Mouse (Mus musculus) spleen, postnatal 36 days (tissue): ENCODE data around the gene Gm28372.

Experiments
- DNase-seq, 2 experiments: peaks; one replicate each; pipeline ENCODE4 v3.0.0; 2022; ENCODE audit warnings: low spot score in 2 of 2, mixed read lengths in 1 of 2

Gm28372 gene

GRCm38 (mm10) chr2:130411558-130412495 lies 6.8 kb downstream of the Gm28372 start:
- DNase-seq, result peak; percentile 27 to 51

GRCm38 (mm10) chr2:130412775-130413174 lies 7.7 kb downstream of the Gm28372 start:
- DNase-seq, result no peak

GRCm38 (mm10) chr2:130414094-130414856 lies 9.2 kb downstream of the Gm28372 start:
- no peak for DNase-seq

- no peak for DNase-seq
Measured at GRCm38 (mm10) chr2:130421781-130422620, 17.0 kb downstream of the Gm28372 start.

GRCm38 (mm10) chr2:130423397-130424125 lies 18.5 kb downstream of the Gm28372 start:
- peak; percentile 75 to 80 for DNase-seq

- peak; percentile 91 to 92 for DNase-seq
Measured at GRCm38 (mm10) chr2:130424126-130424853, 19.3 kb downstream of the Gm28372 start, which contains the start of the genes Vps16 and Pced1a. Gene Vps16 (plus strand): TSS chr2:130424339. Gene Pced1a (minus strand): TSS chr2:130424701.

GRCm38 (mm10) chr2:130425112-130425511 lies 20.1 kb downstream of the Gm28372 start:
- no peak for DNase-seq

- DNase-seq, result no peak
Measured at GRCm38 (mm10) chr2:130429851-130430250, 24.8 kb downstream of the Gm28372 start.

GRCm38 (mm10) chr2:130430484-130430883 lies 25.4 kb downstream of the Gm28372 start:
- DNase-seq, result no peak

GRCm38 (mm10) chr2:130432157-130432556 lies 27.1 kb downstream of the Gm28372 start:
- no peak for DNase-seq

GRCm38 (mm10) chr2:130433152-130433551 lies 28.1 kb downstream of the Gm28372 start:
- DNase-seq, result peak; percentile 44 to 61

- DNase-seq, result no peak
Measured at GRCm38 (mm10) chr2:130436769-130437168, 31.7 kb downstream of the Gm28372 start.

- DNase-seq, result no peak
Measured at GRCm38 (mm10) chr2:130438861-130439260, 33.8 kb downstream of the Gm28372 start.

GRCm38 (mm10) chr2:130439840-130440480 lies 34.9 kb downstream of the Gm28372 start:
- DNase-seq, result no peak

GRCm38 (mm10) chr2:130442162-130442561 lies 37.1 kb downstream of the Gm28372 start:
- DNase-seq, result peak; percentile 14 to 25

GRCm38 (mm10) chr2:130448449-130448848 lies 43.4 kb downstream of the Gm28372 start:
- DNase-seq, result no peak

GRCm38 (mm10) chr2:130449021-130449793 lies 44.2 kb downstream of the Gm28372 start:
- peak; percentile 19 to 30 for DNase-seq

- peak; percentile 88 for DNase-seq
Measured at GRCm38 (mm10) chr2:130449794-130450433, 44.9 kb downstream of the Gm28372 start, which contains the start of gene Ptpra. Gene Ptpra (plus strand): TSS chr2:130450278.
